Mouse (Mus musculus): Measurements from ENCODE around the gene Atp6v0c.

GRCm38 (mm10) chr17:24167120-24167519 lies 2.4 kb downstream of the Atp6v0c start:
- no peak for TF ChIP-seq GATA1 (IDR thresholded peaks at IDR 0.05; ENCODE audit: low read length)
- TF ChIP-seq TAL1 (IDR thresholded peaks at IDR 0.05; ENCODE audit: low read length): no peak

Data from erythroblast, embryonic 14.5 days (primary cell).